Mouse (Mus musculus): Measurements from ENCODE around the gene Arntl.
A peak's percentile ranks its signal among the peaks of the same experiment; 100 is the strongest.

The Arntl gene

GRCm38 (mm10) chr7:113206644-113207470 lies at the start of gene Arntl:
Arntl (plus strand) TSS chr7:113207465.
- peak; percentile 95 to 97 for DNase-seq

GRCm38 (mm10) chr7:113161077-113161698 lies 46.1 kb upstream of the Arntl start:
- DNase-seq = no peak

GRCm38 (mm10) chr7:113164719-113165118 lies 42.5 kb upstream of the Arntl start:
- no peak for DNase-seq

- DNase-seq = peak; percentile 45 to 61
These were observed 40.2 kb upstream of the Arntl start for GRCm38 (mm10) chr7:113167092-113167491.

GRCm38 (mm10) chr7:113168609-113169008 lies 38.7 kb upstream of the Arntl start:
- DNase-seq = no peak

GRCm38 (mm10) chr7:113172425-113172824 lies 34.8 kb upstream of the Arntl start:
- DNase-seq = no peak

- no peak for DNase-seq
These were observed 31.8 kb upstream of the Arntl start for GRCm38 (mm10) chr7:113175481-113175880.

- no peak for DNase-seq
These were observed 29.2 kb upstream of the Arntl start for GRCm38 (mm10) chr7:113178073-113178472.

GRCm38 (mm10) chr7:113183787-113184186 lies 23.5 kb upstream of the Arntl start:
- DNase-seq = no peak

GRCm38 (mm10) chr7:113185056-113185455 lies 22.2 kb upstream of the Arntl start:
- no peak for DNase-seq

GRCm38 (mm10) chr7:113186041-113186800 lies 21.0 kb upstream of the Arntl start:
- DNase-seq = peak in 1 of 2 experiments; percentile 20

- no peak for DNase-seq
These were observed 19.2 kb upstream of the Arntl start for GRCm38 (mm10) chr7:113188091-113188490.

- DNase-seq = no peak
These were observed 18.7 kb upstream of the Arntl start for GRCm38 (mm10) chr7:113188566-113188965.

- no peak for DNase-seq
These were observed 15.5 kb upstream of the Arntl start for GRCm38 (mm10) chr7:113191787-113192186.

- peak in 1 of 2 experiments; percentile 18 for DNase-seq
These were observed 14.4 kb upstream of the Arntl start for GRCm38 (mm10) chr7:113192714-113193365.

- no peak for DNase-seq
These were observed 13.4 kb upstream of the Arntl start for GRCm38 (mm10) chr7:113193872-113194271.

GRCm38 (mm10) chr7:113195271-113195670 lies 12.0 kb upstream of the Arntl start:
- no peak for DNase-seq

GRCm38 (mm10) chr7:113196171-113196570 lies 11.1 kb upstream of the Arntl start:
- no peak for DNase-seq

GRCm38 (mm10) chr7:113197161-113197775 lies 10.0 kb upstream of the Arntl start:
- DNase-seq = peak in 1 of 2 experiments; percentile 16

- DNase-seq = no peak
These were observed 5.7 kb upstream of the Arntl start for GRCm38 (mm10) chr7:113201584-113201983.

- peak; percentile 69 to 84 for DNase-seq
These were observed 464 bp downstream of the Arntl start for GRCm38 (mm10) chr7:113207471-113208387.
